Comparison of ENCODE assay signal across 23 mouse cellular contexts in genomic region chr5:126680262-126680661, GRCm38 (mm10).
DNase-seq lines count a peak whose midpoint lies in the region; ATAC-seq lines count a peak whose summit lies in the region.
"Had no signal": no experiment of that assay in that cellular context is flagged by ENCODE, and none has a peak within 500 bp of the region (broad histone marks: within the 10 kb centered on the region; RNA-seq: fewer than 3 reads in every experiment).

No protein-coding gene starts in this region.

- DNase-seq in frontal cortex, postnatal 10 days (ENCODE audit: low spot score in 2 of 2) = no peak
- peak; percentile 64 for DNase-seq in heart, adult 11 months
- no peak for DNase-seq in heart, adult 8-10 months (ENCODE audit: low spot score)
- DNase-seq in right cerebral cortex, adult 2 months (ENCODE audit: low spot score in 2 of 2) = peak; percentile 5 to 13
- DNase-seq in right cerebral cortex, postnatal 25 days = no peak
- DNase-seq in B cell, adult 2 months = no peak
- DNase-seq: adrenal gland, postnatal 10 days; adrenal gland, postnatal 36 days; cerebellum, adult 11 months; cerebellum, adult 2 months; cerebellum, adult 9-11 months; cerebellum, postnatal 25 days; forebrain, postnatal 0 days; gastrocnemius, adult 2 months; gastrocnemius, postnatal 14 days; heart, adult 18-20 months; heart, postnatal 14 days; heart, postnatal 4 days had no signal

- peak; percentile 85 for ATAC-seq in frontal cortex, adult (ENCODE audit: low TSS enrichment)
- ATAC-seq: forebrain, embryonic 14.5 days; forebrain, postnatal 0 days; hindbrain, postnatal 0 days; inflammation-experienced regulatory T-cells, adult 6 months; Patski had no signal

Comparison
In these comparisons a context has a peak if more than half of its experiments do, and no peak if none do; other contexts are left out.
1. DNase-seq: peak in heart, adult 11 months (single experiment) and right cerebral cortex, adult 2 months (2 of 2); none in frontal cortex, postnatal 10 days (0 of 2), heart, adult 8-10 months (single experiment), right cerebral cortex, postnatal 25 days (single experiment) and B cell, adult 2 months (0 of 2).